9 mouse cellular contexts compared by ENCODE assay signal in genomic region chr6:128604512-128604911, GRCm38 (mm10). TPM values are rescaled to one million over a fixed set of nuclear protein-coding genes. Genes with fewer than 3 reads are reported as not detected.
DNase-seq lines count a peak whose midpoint lies in the region; ATAC-seq and TF ChIP-seq lines count a peak whose summit lies in the region.
"Had no signal": no experiment of that assay in that cellular context is flagged by ENCODE, and none has a peak within 500 bp of the region (broad histone marks: within the 10 kb centered on the region; RNA-seq: fewer than 3 reads in every experiment).

No protein-coding gene starts in this region.

- no peak for ATAC-seq in heart, embryonic 11.5 days (replicated peaks; ENCODE audit: insufficient number of reproducible peaks, low FRiP score, low TSS enrichment)
- ATAC-seq in Patski = no peak
- ATAC-seq in kidney, postnatal 0 days (replicated peaks; ENCODE audit: low FRiP score, low read depth) = no peak
- no peak for ATAC-seq in erythroid progenitor cell, adult 5-6 weeks (replicated peaks; ENCODE audit: low FRiP score, poor library complexity, severe bottlenecking)

- intact Hi-C loops in heart, adult 2 months (cut with DNase I) = loop anchor here (2.0 to 10.0 kb wide), 2 partner anchors 26 to 150 kb away; no protein-coding TSS in a partner anchor

- H3K27me3 ChIP-seq in heart, adult 2 months (ENCODE audit: control insufficient read depth, insufficient read depth, low read length) = no peaks in the 10 kb centered on the region
- no peaks in the 10 kb centered on the region for H3K27me3 ChIP-seq in heart, embryonic 11.5 days (ENCODE audit: control insufficient read depth, insufficient read depth, low read length)
- peaks cover 3% of the 10 kb centered on the region for H3K27me3 ChIP-seq in Patski
- H3K27me3 ChIP-seq in kidney, postnatal 0 days (ENCODE audit: insufficient read depth, low read length) = no peaks in the 10 kb centered on the region

- no peak overlapping the region for H3K27ac ChIP-seq in heart, adult 2 months
- no peak overlapping the region for H3K27ac ChIP-seq in heart, embryonic 11.5 days (ENCODE audit: low read depth, low read length)
- H3K27ac ChIP-seq in kidney, postnatal 0 days = no peak overlapping the region

- H3K36me3 ChIP-seq in heart, adult 2 months (ENCODE audit: control insufficient read depth, insufficient read depth, low read length) = no peaks in the 10 kb centered on the region
- no peaks in the 10 kb centered on the region for H3K36me3 ChIP-seq in heart, embryonic 11.5 days (ENCODE audit: control insufficient read depth, insufficient read depth, low read length)
- H3K36me3 ChIP-seq in kidney, postnatal 0 days (ENCODE audit: insufficient read depth, low read length) = no peaks in the 10 kb centered on the region

- in situ Hi-C loops in Patski (cut with MboI; ENCODE audit: low pct_unique_long_range_greater_than_20kb) = no loop called here

- no peak for TF ChIP-seq EP300 in heart, adult 2 months (IDR thresholded peaks at IDR 0.05; ENCODE audit: insufficient read depth, low read depth, low read length)

- DNase-seq in heart, adult 2 months = no peak
- DNase-seq in B cell, adult 2 months = peak; percentile 55 to 56
- no peak for DNase-seq in Patski (ENCODE audit: low read depth, low spot score)
- peak; percentile 81 for DNase-seq in kidney, postnatal 0 days (ENCODE audit: low spot score)
- no peak for DNase-seq in urinary bladder, postnatal 14 days (ENCODE audit: low spot score)
- DNase-seq in layer of hippocampus, adult 11-12 months (ENCODE audit: low spot score) = no peak

- H3K9ac ChIP-seq in heart, adult 2 months (ENCODE audit: low read depth, low read length) = no peak overlapping the region
- no peak overlapping the region for H3K9ac ChIP-seq in heart, embryonic 11.5 days (ENCODE audit: low read depth, low read length)
- no peak overlapping the region for H3K9ac ChIP-seq in kidney, postnatal 0 days (ENCODE audit: low read depth, low read length)

- 28% methylated on average over 5 of the region's 5 CpGs for WGBS in heart, adult 2 months
- WGBS in heart, embryonic 11.5 days (ENCODE audit: insufficient replicate concordance) = 28% methylated on average over 5 of the region's 5 CpGs
- 36% methylated on average over 5 of the region's 5 CpGs for WGBS in kidney, postnatal 0 days

- H3K4me2 ChIP-seq in heart, embryonic 11.5 days = no peak overlapping the region
- no peak overlapping the region for H3K4me2 ChIP-seq in kidney, postnatal 0 days (ENCODE audit: low read length)

- TF ChIP-seq POLR2A in heart, adult 2 months (IDR thresholded peaks at IDR 0.05; ENCODE audit: insufficient read depth, low read depth, low read length) = no peak

- CTCF ChIA-PET in Patski (lab: Charles Lee) = interaction anchor here (0.8 to 1.0 kb wide), 3 partner anchors 15 to 34 kb away, joined by 3 read pairs; partner anchors contain the start of gene Klrb1a

- no peaks in the 10 kb centered on the region for H3K9me3 ChIP-seq in heart, embryonic 11.5 days (replicated peaks; ENCODE audit: control insufficient read depth, low read length)
- no peaks in the 10 kb centered on the region for H3K9me3 ChIP-seq in kidney, postnatal 0 days (replicated peaks; ENCODE audit: low read length)

- no peaks in the 10 kb centered on the region for H3K79me2 ChIP-seq in heart, adult 2 months (replicated peaks; ENCODE audit: control insufficient read depth, insufficient read depth, low read length)

- POLR2A ChIA-PET in Patski (lab: Charles Lee) = no interaction called here

- TF ChIP-seq CTCF in heart, adult 2 months (IDR thresholded peaks at IDR 0.05) = peak; percentile 87
- peak; percentile 63 for TF ChIP-seq CTCF in Patski (IDR thresholded peaks at IDR 0.05)
- TF ChIP-seq CTCF in kidney, postnatal 0 days (IDR thresholded peaks at IDR 0.05; ENCODE audit: low read depth) = peak; percentile 90

- H3K4me1 ChIP-seq in heart, adult 2 months (ENCODE audit: control insufficient read depth, insufficient read depth, low read length) = no peaks in the 10 kb centered on the region; the same call in 1 of the 2 replicates
- H3K4me1 ChIP-seq in heart, embryonic 11.5 days (ENCODE audit: control insufficient read depth, insufficient read depth, low read length) = no peaks in the 10 kb centered on the region
- no peaks in the 10 kb centered on the region for H3K4me1 ChIP-seq in kidney, postnatal 0 days (replicated peaks; ENCODE audit: insufficient read depth, low read length)

- H3K4me3 ChIP-seq in heart, adult 2 months = no peak overlapping the region
- no peak overlapping the region for H3K4me3 ChIP-seq in heart, embryonic 11.5 days (ENCODE audit: low read depth, low read length)
- no peak overlapping the region for H3K4me3 ChIP-seq in kidney, postnatal 0 days (replicated peaks; ENCODE audit: low read depth, low read length)
- H3K4me3 ChIP-seq: myocyte had no signal

RNA-seq across cellular contexts. Expression of gene Klrb1a, which starts 18.8 kb away (rescaled TPM):
- total RNA-seq in heart, adult 2 months (2021) = not detected
- 0.20 and 0.59 TPM in 2 replicates for polyA plus RNA-seq in heart, adult 2 months (2012; rRNA removed)
- not detected in 2 replicates for polyA plus RNA-seq in heart, embryonic 11.5 days (2014; fragmentation: Nextera tagmentation; extraction: Ambion mirVana)
- polyA plus RNA-seq in Patski (2021) = not detected
- polyA plus RNA-seq in kidney, postnatal 0 days (2015; fragmentation: Nextera tagmentation; extraction: Ambion mirVana) = 0.54 and 0.66 TPM in 2 replicates
- not detected in 2 replicates for total RNA-seq in erythroid progenitor cell, adult 5-6 weeks (2015; ENCODE audit: low replicate concordance)
- not detected in 2 replicates for total RNA-seq in erythroid progenitor cell, adult 5-6 weeks (2017; ENCODE audit: low replicate concordance)

RNA-seq across cellular contexts. Expression of gene A2ml1, which starts 23.1 kb away (rescaled TPM):
- not detected for total RNA-seq in heart, adult 2 months (2021)
- polyA plus RNA-seq in heart, adult 2 months (2012; rRNA removed) = 1.6 TPM in 1 of 2 replicates, not detected in the other
- 0.32 TPM in 1 of 2 replicates, not detected in the other for polyA plus RNA-seq in heart, embryonic 11.5 days (2014; fragmentation: Nextera tagmentation; extraction: Ambion mirVana)
- polyA plus RNA-seq in Patski (2021) = 0.12 TPM
- 0.71 and 0.84 TPM in 2 replicates for polyA plus RNA-seq in kidney, postnatal 0 days (2015; fragmentation: Nextera tagmentation; extraction: Ambion mirVana)
- total RNA-seq in erythroid progenitor cell, adult 5-6 weeks (2015; ENCODE audit: low replicate concordance) = not detected in 2 replicates
- total RNA-seq in erythroid progenitor cell, adult 5-6 weeks (2017; ENCODE audit: low replicate concordance) = not detected in 2 replicates
- polyA plus RNA-seq: myocyte had no signal

RNA-seq across cellular contexts. Expression of gene Clec2h, which starts 57.7 kb away (rescaled TPM):
- total RNA-seq in heart, adult 2 months (2021) = 1 to 10 TPM in 1 of 2 experiments, under 1 TPM in 1; 0.89 to 1.0 TPM
- polyA plus RNA-seq in heart, adult 2 months (2012; rRNA removed) = not detected in 2 replicates
- not detected in 2 replicates for polyA plus RNA-seq in heart, embryonic 11.5 days (2014; fragmentation: Nextera tagmentation; extraction: Ambion mirVana)
- not detected for polyA plus RNA-seq in Patski (2021)
- polyA plus RNA-seq in kidney, postnatal 0 days (2015; fragmentation: Nextera tagmentation; extraction: Ambion mirVana) = 1.9 and 2.2 TPM in 2 replicates
- not detected in 2 replicates for total RNA-seq in erythroid progenitor cell, adult 5-6 weeks (2015; ENCODE audit: low replicate concordance)
- not detected in 2 replicates for total RNA-seq in erythroid progenitor cell, adult 5-6 weeks (2017; ENCODE audit: low replicate concordance)
- polyA plus RNA-seq: myocyte had no signal

Comparison
In these comparisons a context has a peak if more than half of its experiments do, and no peak if none do; other contexts are left out.
1. DNase-seq: peak in B cell, adult 2 months (2 of 2) and kidney, postnatal 0 days (single experiment); none in heart, adult 2 months (0 of 2), Patski (single experiment), urinary bladder, postnatal 14 days (single experiment) and layer of hippocampus, adult 11-12 months (single experiment).
2. Peak in every context shown above with its lines, with median percentiles within 50 percentile points of each other: CTCF ChIP-seq.